Mouse (Mus musculus) left cerebral cortex, postnatal 4 days (tissue): ENCODE measurements around the gene Efr3b. TPM values are rescaled to one million over a fixed set of nuclear protein-coding genes. Genes with fewer than 3 reads are reported as not detected.
"Not testable (repeated sequence)": the region's sequence is repeated elsewhere in the genome, so short reads cannot be mapped to it uniquely, and the experiment has no call there.

Source experiments
- DNase-seq: peaks from one replicate; pipeline ENCODE4 v3.0.0-alpha.2; 2022
- intact Hi-C: fragments of 180-260 bp; cut with DNase I; formaldehyde crosslinking; loops from one replicate; pipeline ENCODE4 v1.15.1; 2025
- total RNA-seq, 2 experiments: library from RNA; stranded (reverse); gene quantifications; 2 replicates each; pipeline ENCODE4 v1.2.3; 2021

Gene Efr3b
- total RNA-seq, 2 experiments from 2014 or later, result 100.0 to 102 TPM

GRCm38 (mm10) chr12:3984446-3984845 is 54.3 kb downstream of the Efr3b start:
- intact Hi-C loops, result loop anchor here (2.0 kb wide), 1 partner anchor 96 kb away; no protein-coding TSS in a partner anchor

GRCm38 (mm10) chr12:3983736-3984135 is 55.0 kb downstream of the Efr3b start:
- intact Hi-C loops, result loop anchor here (2.0 kb wide), 1 partner anchor 97 kb away; no protein-coding TSS in a partner anchor
- peak; percentile 79 for DNase-seq

More at GRCm38 (mm10) chr12:3984446-3984845, 54.3 kb downstream of the Efr3b start:
- no peak for DNase-seq

- intact Hi-C loops, result no loop called here
- DNase-seq, result peak; percentile 71
Measured at GRCm38 (mm10) chr12:3982257-3982656, 56.5 kb downstream of the Efr3b start.

GRCm38 (mm10) chr12:3981350-3982131 is 57.2 kb downstream of the Efr3b start:
- peak; percentile 74 for DNase-seq
- intact Hi-C loops, result no loop called here

- DNase-seq, result no peak
Measured at GRCm38 (mm10) chr12:3980991-3981349, 57.7 kb downstream of the Efr3b start.

GRCm38 (mm10) chr12:3973169-3973568 is 65.5 kb downstream of the Efr3b start:
- not testable (repeated sequence) for DNase-seq

More at GRCm38 (mm10) chr12:3980991-3981349, 57.7 kb downstream of the Efr3b start:
- intact Hi-C loops, result no loop called here

GRCm38 (mm10) chr12:3968380-3968779 is 70.3 kb downstream of the Efr3b start:
- intact Hi-C loops, result no loop called here
- no peak for DNase-seq

More at GRCm38 (mm10) chr12:3973169-3973568, 65.5 kb downstream of the Efr3b start:
- intact Hi-C loops, result not testable (repeated sequence)

- DNase-seq, result no peak
- intact Hi-C loops, result no loop called here
Measured at GRCm38 (mm10) chr12:3967196-3967595, 71.5 kb downstream of the Efr3b start.

GRCm38 (mm10) chr12:3960553-3960952 is 78.2 kb downstream of the Efr3b start:
- intact Hi-C loops, result no loop called here
- DNase-seq, result no peak

GRCm38 (mm10) chr12:3959791-3960543 is 78.7 kb downstream of the Efr3b start:
- intact Hi-C loops, result no loop called here

GRCm38 (mm10) chr12:3956351-3956750 is 82.4 kb downstream of the Efr3b start:
- intact Hi-C loops, result no loop called here
- no peak for DNase-seq

More at GRCm38 (mm10) chr12:3959791-3960543, 78.7 kb downstream of the Efr3b start:
- peak; percentile 92 for DNase-seq

GRCm38 (mm10) chr12:3955371-3955770 is 83.3 kb downstream of the Efr3b start:
- DNase-seq, result no peak
- intact Hi-C loops, result no loop called here

- DNase-seq, result no peak
- intact Hi-C loops, result no loop called here
Measured at GRCm38 (mm10) chr12:3954651-3955050, 84.1 kb downstream of the Efr3b start, which contains the start of gene Pomc. TSS of gene Pomc (plus strand) at chr12:3954951.

GRCm38 (mm10) chr12:3947503-3947902 is 91.2 kb downstream of the Efr3b start:
- intact Hi-C loops, result no loop called here
- peak; percentile 26 for DNase-seq

GRCm38 (mm10) chr12:3944454-3945073 is 94.2 kb downstream of the Efr3b start:
- intact Hi-C loops, result no loop called here

GRCm38 (mm10) chr12:3942026-3942425 is 96.7 kb downstream of the Efr3b start:
- intact Hi-C loops, result no loop called here

More at GRCm38 (mm10) chr12:3944454-3945073, 94.2 kb downstream of the Efr3b start:
- DNase-seq, result no peak

GRCm38 (mm10) chr12:3930090-3930865 is 108.4 kb downstream of the Efr3b start:
- intact Hi-C loops, DNase-seq: not testable (repeated sequence)

More at GRCm38 (mm10) chr12:3942026-3942425, 96.7 kb downstream of the Efr3b start:
- no peak for DNase-seq

GRCm38 (mm10) chr12:3928841-3929240 is 109.9 kb downstream of the Efr3b start:
- intact Hi-C loops, result loop anchor here (5.0 kb wide), 1 partner anchor 148 kb away; no protein-coding TSS in a partner anchor
- DNase-seq, result peak; percentile 49

GRCm38 (mm10) chr12:3926127-3926526 is 112.6 kb downstream of the Efr3b start:
- intact Hi-C loops, result loop anchor here (5.0 kb wide), 1 partner anchor 151 kb away; no protein-coding TSS in a partner anchor
- peak; percentile 77 for DNase-seq

- DNase-seq, result no peak
- intact Hi-C loops, result no loop called here
Measured at GRCm38 (mm10) chr12:3919423-3919822, 119.3 kb downstream of the Efr3b start.
